Mouse (Mus musculus): ENCODE results near the gene Cptp. TPM values are rescaled to one million over a fixed set of nuclear protein-coding genes. Genes with fewer than 3 reads are reported as not detected.

Gene Cptp
- 17.1 and 18.4 TPM in 2 replicates for polyA plus RNA-seq (2014; fragmentation: Nextera tagmentation; extraction: Ambion mirVana)

DNA sequence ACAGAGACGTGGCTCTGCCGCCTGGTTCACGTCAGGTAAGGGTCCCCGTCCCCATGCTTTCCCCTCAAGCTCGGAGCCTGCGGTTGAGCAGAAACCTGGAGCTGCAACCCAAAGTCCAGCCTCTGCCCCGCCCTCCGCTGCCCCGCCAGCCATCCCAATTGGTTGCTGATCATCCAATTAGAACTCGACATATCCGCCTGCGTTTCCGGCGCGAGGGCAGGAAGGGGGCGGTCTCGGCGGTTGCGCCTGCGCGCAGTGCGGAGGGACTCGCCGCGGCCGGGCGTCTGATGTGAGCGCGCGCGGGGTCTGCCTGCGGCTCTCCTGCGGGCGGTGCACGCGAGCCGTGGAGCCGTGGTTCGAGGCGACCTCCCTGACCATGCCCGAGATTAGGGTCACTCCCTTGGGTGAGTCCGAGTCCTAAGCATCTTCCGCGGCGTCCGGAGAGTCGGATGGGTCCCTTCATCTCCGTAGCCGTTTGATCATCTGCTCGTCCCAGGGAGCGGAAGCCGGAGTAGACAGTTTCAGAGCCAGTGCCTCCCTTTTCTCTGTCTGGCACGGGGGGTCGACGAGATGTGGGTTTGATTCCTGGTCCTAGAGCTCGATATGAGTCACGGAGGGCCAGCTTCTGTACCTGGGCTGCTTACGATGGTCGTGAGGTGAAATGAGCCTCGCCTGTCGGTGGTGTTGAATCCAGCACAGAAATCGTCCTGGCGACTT, at the start of gene Cptp, which contains the start of gene Ints11:
Cptp (minus strand) TSS at position 124 of the 717 bp plus-strand sequence.
Ints11 (plus strand) TSS at position 230 of the 717 bp plus-strand sequence.
- H3K4me3 ChIP-seq (ENCODE audit: low read depth, low read length), result peak within 1 kb of the TSS; percentile 66
- no peaks in the 10 kb centered on the region for H3K9me3 ChIP-seq (ENCODE audit: low read depth, low read length)
- ATAC-seq (ENCODE audit: insufficient read depth) (peak; percentile 98), DNase-seq (peak; percentile 97)
- H3K4me2 ChIP-seq, result peak within 1 kb of the TSS; percentile 96
- 0 out of 2 replicates have a peak within 1 kb of the TSS, but pooled peaks have one; percentile 30 for H3K27ac ChIP-seq (ENCODE audit: low read depth)
- under 1% methylated on average over 63 of the region's 63 CpGs for WGBS
- H3K36me3 ChIP-seq (ENCODE audit: insufficient read depth), result peaks cover 42% of the 10 kb centered on the region
- peak within 1 kb of the TSS; percentile 71 for H3K9ac ChIP-seq
- TF ChIP-seq CTCF (IDR thresholded peaks at IDR 0.05; ENCODE audit: low read depth), result peak; percentile 20; the same call in 1 of the 2 replicates
- no peaks in the 10 kb centered on the region for H3K27me3 ChIP-seq (ENCODE audit: insufficient read depth, low read length)
- peaks cover 4% of the 10 kb centered on the region; the same call in 1 of the 2 replicates for H3K4me1 ChIP-seq (ENCODE audit: insufficient read depth)

DNA sequence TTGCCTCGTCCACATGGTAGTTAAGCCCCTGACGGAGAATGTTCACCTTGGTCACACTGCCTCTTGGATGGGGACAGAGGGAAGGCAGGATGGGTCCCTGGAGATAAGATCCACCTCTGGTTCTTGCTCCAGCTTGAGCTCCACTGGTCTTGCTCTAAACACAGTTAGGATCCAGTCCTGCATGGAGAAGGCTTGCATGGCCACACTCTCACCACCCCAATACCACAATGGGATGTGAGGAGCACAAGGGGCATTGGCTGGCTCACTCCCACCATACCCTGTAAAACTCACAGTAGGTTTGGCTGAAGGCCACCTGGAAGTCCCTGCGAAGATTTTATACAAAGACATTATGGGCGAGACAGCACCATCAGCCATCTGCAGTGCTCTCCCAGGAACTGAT, 39.5 kb upstream of the Cptp start:
- H3K9me3 ChIP-seq (ENCODE audit: low read depth, low read length), result no peaks in the 10 kb centered on the region
- H3K4me3 ChIP-seq (ENCODE audit: low read depth, low read length), result no peak overlapping the region
- H3K4me2 ChIP-seq, result no peak overlapping the region
- H3K27ac ChIP-seq (ENCODE audit: low read depth), result no peak overlapping the region
- no peak overlapping the region for H3K9ac ChIP-seq
- H3K4me1 ChIP-seq (ENCODE audit: insufficient read depth), result no peaks in the 10 kb centered on the region
- no peak for DNase-seq
- no peaks in the 10 kb centered on the region for H3K27me3 ChIP-seq (ENCODE audit: insufficient read depth, low read length)
- peaks cover 23% of the 10 kb centered on the region for H3K36me3 ChIP-seq (ENCODE audit: insufficient read depth)
- TF ChIP-seq CTCF (IDR thresholded peaks at IDR 0.05; ENCODE audit: low read depth), result no peak
- 89% methylated on average over 4 of the region's 4 CpGs for WGBS
- ATAC-seq (ENCODE audit: insufficient read depth), result no peak

DNA sequence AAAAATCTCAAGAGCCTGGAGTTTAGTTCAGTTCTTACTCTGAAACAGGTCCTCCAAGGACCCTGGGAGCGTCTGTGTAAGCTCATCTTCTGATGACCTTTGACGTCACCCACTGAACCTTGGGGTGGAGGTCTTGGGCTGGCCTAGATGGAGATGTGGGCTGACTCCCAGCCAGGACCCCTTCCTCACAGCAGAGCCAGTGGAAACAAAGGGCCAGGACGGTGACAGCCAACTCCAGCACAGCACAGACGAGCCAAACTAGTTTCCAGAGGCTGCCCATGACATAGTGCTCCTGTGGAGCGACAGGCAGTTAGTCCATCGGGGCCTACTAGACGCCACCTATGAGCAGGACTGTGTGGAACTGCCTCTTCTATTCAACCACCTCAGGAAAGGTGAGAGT, 39.0 kb upstream of the Cptp start:
- H3K36me3 ChIP-seq (ENCODE audit: insufficient read depth), result peaks cover 26% of the 10 kb centered on the region
- H3K4me3 ChIP-seq (ENCODE audit: low read depth, low read length), result no peak overlapping the region
- H3K9ac ChIP-seq, result no peak overlapping the region
- 68% methylated on average over 7 of the region's 7 CpGs for WGBS
- H3K4me2 ChIP-seq, result no peak overlapping the region
- TF ChIP-seq CTCF (IDR thresholded peaks at IDR 0.05; ENCODE audit: low read depth), result no peak
- H3K4me1 ChIP-seq (ENCODE audit: insufficient read depth), result no peaks in the 10 kb centered on the region
- DNase-seq, result no peak
- ATAC-seq (ENCODE audit: insufficient read depth), result no peak
- no peaks in the 10 kb centered on the region for H3K9me3 ChIP-seq (ENCODE audit: low read depth, low read length)
- no peaks in the 10 kb centered on the region for H3K27me3 ChIP-seq (ENCODE audit: insufficient read depth, low read length)
- H3K27ac ChIP-seq (ENCODE audit: low read depth), result no peak overlapping the region

DNA sequence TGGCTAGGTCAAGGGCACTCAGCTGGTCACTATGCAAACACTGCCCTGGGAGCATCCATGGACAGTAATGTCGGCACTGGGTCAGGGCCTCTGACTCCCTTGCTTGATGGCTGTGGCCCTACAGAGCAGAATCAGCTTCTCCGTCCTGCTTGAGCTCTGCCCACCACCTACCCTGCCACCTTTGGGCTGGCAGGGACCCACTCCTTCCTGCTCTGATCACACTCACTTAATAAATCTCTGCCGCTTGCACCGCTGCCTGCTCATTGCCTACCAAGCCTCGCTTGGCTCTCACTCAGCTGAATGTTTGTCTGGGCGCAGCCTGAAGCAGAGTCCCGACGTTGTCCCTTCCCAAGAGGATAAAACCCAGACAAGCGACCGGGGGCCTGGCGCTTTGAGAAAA, 37.8 kb upstream of the Cptp start:
- WGBS, result 62% methylated on average over 11 of the region's 11 CpGs
- DNase-seq (no peak), ATAC-seq (ENCODE audit: insufficient read depth) (no peak)
- no peak overlapping the region for H3K27ac ChIP-seq (ENCODE audit: low read depth)
- no peak overlapping the region for H3K4me3 ChIP-seq (ENCODE audit: low read depth, low read length)
- no peak overlapping the region for H3K4me2 ChIP-seq
- TF ChIP-seq CTCF (IDR thresholded peaks at IDR 0.05; ENCODE audit: low read depth), result no peak
- no peaks in the 10 kb centered on the region for H3K4me1 ChIP-seq (ENCODE audit: insufficient read depth)
- H3K9ac ChIP-seq, result no peak overlapping the region
- H3K9me3 ChIP-seq (ENCODE audit: low read depth, low read length), result no peaks in the 10 kb centered on the region
- peaks cover 38% of the 10 kb centered on the region for H3K36me3 ChIP-seq (ENCODE audit: insufficient read depth)
- H3K27me3 ChIP-seq (ENCODE audit: insufficient read depth, low read length), result no peaks in the 10 kb centered on the region

DNA sequence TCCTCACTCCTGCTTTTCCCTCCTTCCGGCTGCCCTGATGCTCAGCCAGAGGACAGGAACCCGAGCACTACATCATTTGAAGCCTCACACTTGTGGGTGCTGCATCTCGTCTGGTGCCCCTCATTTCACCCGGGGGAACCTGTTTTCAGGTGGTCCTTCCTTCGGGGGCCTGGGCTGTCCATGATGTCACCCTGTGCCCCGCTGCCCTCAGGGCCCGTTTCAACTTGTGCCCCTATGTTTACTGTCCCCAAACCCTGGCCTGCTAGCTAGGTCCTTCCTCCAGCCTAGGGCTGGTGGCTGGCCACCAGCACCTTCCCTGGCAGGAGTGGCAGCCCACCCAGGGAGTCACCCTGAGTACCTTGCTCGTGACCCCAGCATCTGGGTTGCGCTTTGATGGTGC, 36.9 kb upstream of the Cptp start:
- ATAC-seq (ENCODE audit: insufficient read depth), result no peak
- H3K9ac ChIP-seq, result no peak overlapping the region
- no peak overlapping the region for H3K4me2 ChIP-seq
- no peak overlapping the region for H3K27ac ChIP-seq (ENCODE audit: low read depth)
- H3K27me3 ChIP-seq (ENCODE audit: insufficient read depth, low read length), result no peaks in the 10 kb centered on the region
- peaks cover 47% of the 10 kb centered on the region for H3K36me3 ChIP-seq (ENCODE audit: insufficient read depth)
- H3K9me3 ChIP-seq (ENCODE audit: low read depth, low read length), result no peaks in the 10 kb centered on the region
- no peak for TF ChIP-seq CTCF (IDR thresholded peaks at IDR 0.05; ENCODE audit: low read depth)
- DNase-seq, result no peak
- no peaks in the 10 kb centered on the region for H3K4me1 ChIP-seq (ENCODE audit: insufficient read depth)
- H3K4me3 ChIP-seq (ENCODE audit: low read depth, low read length), result no peak overlapping the region
- WGBS, result 75% methylated on average over 9 of the region's 9 CpGs

DNA sequence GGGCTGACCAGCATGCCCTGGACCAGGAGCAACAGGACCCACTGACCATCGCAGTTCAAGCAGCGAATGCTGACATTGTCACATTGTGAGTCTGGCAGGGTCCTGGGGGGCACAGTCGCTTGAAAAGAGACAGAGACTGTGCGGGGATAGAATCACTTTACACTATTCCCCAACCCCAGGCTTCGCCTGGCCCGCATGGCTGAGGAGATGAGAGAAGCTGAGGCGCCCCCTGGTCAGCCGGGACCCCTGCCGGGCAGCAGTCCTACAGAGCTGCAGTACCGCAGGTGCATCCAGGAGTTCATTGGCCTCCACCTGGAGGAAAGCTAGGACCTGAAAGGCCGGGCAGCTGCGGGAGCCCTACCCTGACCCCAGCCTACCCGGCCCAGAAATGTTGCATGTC, 36.4 kb upstream of the Cptp start:
- WGBS, result 88% methylated on average over 13 of the region's 13 CpGs

DNA sequence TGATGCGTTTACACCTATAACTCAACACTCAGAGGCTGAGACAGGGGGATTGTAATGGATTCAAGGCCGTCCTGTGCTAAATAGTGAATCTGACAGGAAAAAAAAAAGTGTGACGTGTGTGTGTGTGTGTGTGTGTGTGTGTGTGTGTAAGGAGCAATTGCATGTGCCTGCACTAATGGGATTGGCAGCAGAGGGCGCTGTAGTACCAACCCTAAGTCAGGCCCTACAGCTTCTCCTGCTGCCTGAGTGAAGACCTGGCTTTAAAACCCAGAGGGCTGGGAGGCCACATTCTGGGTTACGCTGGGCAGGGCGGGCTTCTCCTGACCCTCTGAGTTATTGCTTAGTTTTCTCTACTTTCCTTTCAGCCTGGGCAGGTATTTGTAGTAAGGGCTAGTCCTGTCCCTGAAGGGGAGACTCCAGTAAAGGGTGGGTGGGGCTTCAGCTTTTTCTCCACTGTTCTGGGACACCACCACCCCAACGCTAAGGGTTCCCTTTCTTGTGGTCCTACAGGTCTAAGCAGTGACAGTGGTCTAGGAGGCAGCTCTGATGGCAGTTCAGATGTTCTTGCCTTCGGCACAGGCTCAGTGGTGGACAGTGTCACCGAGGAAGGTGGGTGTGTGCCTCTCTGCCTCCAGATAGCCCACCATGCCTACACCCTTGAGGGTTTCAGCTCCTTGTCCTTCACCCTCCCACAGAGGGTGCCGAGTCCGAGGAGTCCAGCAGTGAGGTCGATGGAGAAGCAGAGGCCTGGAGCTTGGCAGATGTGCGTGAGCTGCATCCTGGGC, 35.3 kb upstream of the Cptp start:
- peaks cover 63% of the 10 kb centered on the region for H3K36me3 ChIP-seq (ENCODE audit: insufficient read depth)
- H3K9me3 ChIP-seq (ENCODE audit: low read depth, low read length), result no peaks in the 10 kb centered on the region
- H3K4me3 ChIP-seq (ENCODE audit: low read depth, low read length), result no peak overlapping the region
- H3K4me2 ChIP-seq, result no peak overlapping the region
- H3K9ac ChIP-seq, result no peak overlapping the region
- TF ChIP-seq CTCF (IDR thresholded peaks at IDR 0.05; ENCODE audit: low read depth), result peak; percentile 48
- ATAC-seq (ENCODE audit: insufficient read depth) (no peak), DNase-seq (peak; percentile 39)
- no peak overlapping the region for H3K27ac ChIP-seq (ENCODE audit: low read depth)
- no peaks in the 10 kb centered on the region for H3K27me3 ChIP-seq (ENCODE audit: insufficient read depth, low read length)
- 86% methylated on average over 13 of the region's 13 CpGs for WGBS
- no peaks in the 10 kb centered on the region for H3K4me1 ChIP-seq (ENCODE audit: insufficient read depth)

More for the DNA sequence above, 36.4 kb upstream of the Cptp start:
- Histone ChIP-seq H3K9me3 (ENCODE audit: low read depth, low read length) (no peaks in the 10 kb centered on the region), H3K27me3 (ENCODE audit: insufficient read depth, low read length) (no peaks in the 10 kb centered on the region), H3K4me1 (ENCODE audit: insufficient read depth) (no peaks in the 10 kb centered on the region), H3K27ac (ENCODE audit: low read depth) (no peak overlapping the region), H3K4me3 (ENCODE audit: low read depth, low read length) (no peak overlapping the region), H3K9ac (no peak overlapping the region), H3K4me2 (no peak overlapping the region), H3K36me3 (ENCODE audit: insufficient read depth) (peaks cover 52% of the 10 kb centered on the region)
- DNase-seq (no peak), ATAC-seq (ENCODE audit: insufficient read depth) (no peak)
- no peak for TF ChIP-seq CTCF (IDR thresholded peaks at IDR 0.05; ENCODE audit: low read depth)
